Mouse (Mus musculus) v-Abl transformed pro-B cells (cell line): ENCODE measurements around the gene Cd302.

ENCODE experiments used
- in situ Hi-C, 2 experiments: fragments of 400-800 bp; cut with MboI; formaldehyde crosslinking; loops; one replicate each; pipeline ENCODE4 v1.15.1; 2025; ENCODE audit not compliant: unreplicated experiment in 2 of 2

The Cd302 gene

DNA sequence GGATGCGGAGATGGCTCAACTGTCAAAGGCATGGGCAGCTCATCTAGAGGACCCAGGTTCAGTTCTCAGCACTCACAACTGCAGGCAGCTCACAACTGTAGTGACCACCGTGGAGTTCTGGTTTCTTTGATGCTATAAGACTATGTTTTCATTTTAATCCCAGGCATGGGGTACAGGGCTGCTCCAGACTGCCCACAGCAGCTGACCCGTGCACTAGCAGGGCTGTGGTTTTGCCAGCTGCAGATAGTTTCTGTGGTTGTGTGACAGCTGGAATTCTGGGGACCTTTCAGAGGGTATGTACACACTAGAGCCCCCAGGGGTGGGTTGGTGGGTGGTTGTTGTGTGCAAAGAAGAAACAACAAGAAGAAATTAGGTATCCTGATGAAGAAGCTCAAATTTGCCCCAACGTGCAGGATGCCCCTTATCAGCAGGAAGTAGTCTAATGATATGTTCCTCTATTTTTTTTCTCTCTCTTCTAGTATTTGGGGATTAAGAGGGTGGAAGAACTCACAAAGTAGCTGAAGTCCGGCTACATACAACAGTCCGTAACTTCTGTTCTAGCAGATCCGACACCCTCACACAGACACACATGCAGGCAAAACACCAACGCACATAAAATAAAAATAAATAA is 81.3 kb downstream of the Cd302 start:
- in situ Hi-C loops, result loop anchor here (25.0 kb wide), 1 partner anchor 191 kb away; no protein-coding TSS in a partner anchor
